Mouse (Mus musculus) neural tube, embryonic 11.5 days (tissue): ENCODE results near the gene Csrp1. TPM values are rescaled to one million over a fixed set of nuclear protein-coding genes. Genes with fewer than 3 reads are reported as not detected.

Experiments used
- ATAC-seq: fragments of 200-750 bp; cut with Nextera tagmentation; 2 replicates; pipeline ENCODE4 v1.8.0; 2017; ENCODE audit warnings: moderate number of reproducible peaks, mild to moderate bottlenecking, moderate TSS enrichment, moderate library complexity; ENCODE audit not compliant: insufficient read depth, low FRiP score, low TSS enrichment
- DNase-seq: peaks from one replicate; pipeline ENCODE4 v3.0.0-alpha.2; 2015; ENCODE audit warnings: low spot score
- H3K27ac ChIP-seq: fragments of 300-500 bp; sonication (generic); 2 replicates; pipeline ENCODE4 v1.5.1; 2014; ENCODE audit warnings: low read depth, mild to moderate bottlenecking, low read length
- H3K27me3 ChIP-seq: fragments of 300-500 bp; sonication (generic); 2 replicates; pipeline ENCODE4 v1.6.1; 2014; ENCODE audit warnings: mild to moderate bottlenecking, low read length, mixed read lengths; ENCODE audit not compliant: control insufficient read depth, insufficient read depth
- H3K36me3 ChIP-seq: fragments of 300-500 bp; sonication (generic); 2 replicates; pipeline ENCODE4 v1.6.1; 2014; ENCODE audit warnings: mild to moderate bottlenecking, low read length, moderate library complexity, mixed read lengths; ENCODE audit not compliant: control insufficient read depth, insufficient read depth
- H3K4me1 ChIP-seq: fragments of 300-500 bp; sonication (generic); 2 replicates; pipeline ENCODE4 v1.6.1; 2014; ENCODE audit warnings: low read length, mixed read lengths; ENCODE audit not compliant: control insufficient read depth, insufficient read depth
- H3K4me2 ChIP-seq: fragments of 300-500 bp; sonication (generic); 2 replicates; pipeline ENCODE4 v1.6.1; 2014; ENCODE audit warnings: low read depth, mild to moderate bottlenecking, moderate library complexity
- H3K4me3 ChIP-seq: fragments of 300-500 bp; sonication (generic); 2 replicates; pipeline ENCODE4 v1.5.1; 2014; ENCODE audit warnings: low read depth, low read length
- H3K9ac ChIP-seq: fragments of 300-500 bp; sonication (generic); 2 replicates; pipeline ENCODE4 v1.6.1; 2014; ENCODE audit warnings: mild to moderate bottlenecking, low read length
- H3K9me3 ChIP-seq: fragments of 300-500 bp; sonication (generic); 2 replicates; pipeline ENCODE4 v1.6.1; 2016; ENCODE audit warnings: low read length; ENCODE audit not compliant: control insufficient read depth
- WGBS: fragments of 180-500 bp; shearing (Covaris S2); extraction: QIAGEN DNeasy Blood & Tissue Kit; methylation state at CpG from one replicate; pipeline ENCODE4 v1.1.7; 2014; 5-methylcytosine and 5-hydroxymethylcytosine counted together
- polyA plus RNA-seq: library from polyadenylated mRNA; unstranded; fragments of >200 nt; fragmentation: Nextera tagmentation; extraction: Ambion mirVana; gene quantifications from 2 replicates; pipeline ENCODE4 v1.2.1, GENCODE M21; 2014

Csrp1 gene
- polyA plus RNA-seq, 1 experiment from 2014 or later = 47.5 TPM

DNA sequence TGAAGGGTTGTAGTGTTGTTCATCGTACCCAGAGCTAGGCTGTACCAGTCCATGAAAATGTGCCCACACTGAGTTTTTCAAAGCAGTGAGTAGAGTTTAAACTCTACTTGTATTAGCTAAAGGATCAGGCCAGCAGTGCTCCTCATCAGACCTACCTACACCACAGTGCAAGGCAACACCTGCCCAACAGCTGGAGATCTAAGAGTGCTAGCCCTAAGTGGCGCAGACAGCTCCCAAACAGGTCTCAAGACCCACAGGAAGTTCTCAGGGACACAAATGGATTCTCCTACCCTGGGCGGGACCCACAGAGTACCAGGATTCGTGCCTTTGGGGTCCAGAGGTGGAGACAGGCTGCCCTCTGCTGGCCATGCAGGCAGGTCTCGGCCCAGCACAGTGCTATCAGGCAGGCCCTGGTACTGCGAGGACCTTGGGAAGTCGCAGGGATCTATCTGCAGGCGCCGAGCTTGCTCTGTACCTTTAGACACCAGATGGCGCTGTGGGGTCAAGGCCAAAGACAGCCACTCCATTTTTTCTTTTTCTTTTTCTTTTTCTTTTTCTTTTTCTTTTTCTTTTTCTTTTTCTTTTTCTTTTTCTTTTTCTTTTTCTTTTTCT is 33.0 kb downstream of the Csrp1 start:
- no peaks in the 10 kb centered on the region for H3K27me3 ChIP-seq
- H3K4me1 ChIP-seq = no peaks in the 10 kb centered on the region
- no peak overlapping the region for H3K4me3 ChIP-seq
- ATAC-seq (peak; percentile 95), DNase-seq (peak; percentile 93)
- 13% methylated on average over 10 of the region's 10 CpGs for WGBS
- no peak overlapping the region for H3K9ac ChIP-seq
- no peak overlapping the region for H3K4me2 ChIP-seq
- no peaks in the 10 kb centered on the region for H3K36me3 ChIP-seq
- no peak overlapping the region for H3K27ac ChIP-seq
- no peaks in the 10 kb centered on the region for H3K9me3 ChIP-seq

- no peaks in the 10 kb centered on the region for H3K9me3 ChIP-seq
- H3K4me2 ChIP-seq = no peak overlapping the region
- H3K9ac ChIP-seq = no peak overlapping the region
- ATAC-seq (no peak), DNase-seq (no peak)
- H3K36me3 ChIP-seq = no peaks in the 10 kb centered on the region
- H3K27ac ChIP-seq = no peak overlapping the region
- no peaks in the 10 kb centered on the region for H3K27me3 ChIP-seq
- WGBS = 75% methylated on average over 9 of the region's 9 CpGs
- no peaks in the 10 kb centered on the region for H3K4me1 ChIP-seq
- no peak overlapping the region for H3K4me3 ChIP-seq
These were observed 35.4 kb downstream of the Csrp1 start for GRCm38 (mm10) chr1:135755287-135755686.

GRCm38 (mm10) chr1:135755913-135756312 is 36.1 kb downstream of the Csrp1 start:
- no peak overlapping the region for H3K27ac ChIP-seq
- H3K27me3 ChIP-seq = no peaks in the 10 kb centered on the region
- no peak for DNase-seq
- H3K4me1 ChIP-seq = no peaks in the 10 kb centered on the region
- 86% methylated on average over 3 of the region's 3 CpGs for WGBS
- H3K9ac ChIP-seq = no peak overlapping the region
- H3K9me3 ChIP-seq = no peaks in the 10 kb centered on the region
- no peak for ATAC-seq
- H3K4me3 ChIP-seq = no peak overlapping the region
- no peak overlapping the region for H3K4me2 ChIP-seq
- no peaks in the 10 kb centered on the region for H3K36me3 ChIP-seq

- H3K4me3 ChIP-seq = no peak overlapping the region
- H3K27ac ChIP-seq = no peak overlapping the region
- DNase-seq (no peak), ATAC-seq (no peak)
- no peaks in the 10 kb centered on the region for H3K36me3 ChIP-seq
- no peaks in the 10 kb centered on the region for H3K27me3 ChIP-seq
- H3K9ac ChIP-seq = no peak overlapping the region
- 76% methylated on average over 8 of the region's 8 CpGs for WGBS
- H3K9me3 ChIP-seq = no peaks in the 10 kb centered on the region
- H3K4me1 ChIP-seq = no peaks in the 10 kb centered on the region
- H3K4me2 ChIP-seq = no peak overlapping the region
These were observed 37.4 kb downstream of the Csrp1 start for GRCm38 (mm10) chr1:135757287-135757686.

DNA sequence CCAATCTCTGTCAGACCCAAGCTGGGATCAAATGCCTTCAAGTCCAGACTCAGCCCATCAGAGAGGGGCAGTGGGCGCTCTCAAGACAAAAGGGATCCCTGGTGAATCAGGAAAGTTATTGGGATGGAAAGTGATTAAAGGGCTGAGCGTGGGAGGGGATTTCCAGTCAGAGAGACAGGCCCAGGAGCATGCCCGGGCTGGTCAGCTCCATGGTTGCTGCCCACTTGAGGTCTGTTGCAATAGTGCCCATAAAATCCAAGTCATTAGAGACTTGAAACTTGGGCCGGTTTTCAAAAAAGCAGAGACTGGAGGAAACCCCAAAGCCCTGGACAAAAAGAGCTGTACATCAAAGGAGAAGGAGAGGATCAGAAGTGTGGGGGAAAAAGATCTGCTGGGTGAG is 39.8 kb downstream of the Csrp1 start:
- ATAC-seq = no peak
- no peaks in the 10 kb centered on the region for H3K9me3 ChIP-seq
- WGBS = 40% methylated on average over 4 of the region's 4 CpGs
- H3K27ac ChIP-seq = no peak overlapping the region
- no peaks in the 10 kb centered on the region for H3K27me3 ChIP-seq
- no peak overlapping the region for H3K4me2 ChIP-seq
- no peaks in the 10 kb centered on the region for H3K36me3 ChIP-seq
- H3K4me3 ChIP-seq = no peak overlapping the region
- H3K4me1 ChIP-seq = no peaks in the 10 kb centered on the region
- DNase-seq = no peak
- H3K9ac ChIP-seq = no peak overlapping the region

DNA sequence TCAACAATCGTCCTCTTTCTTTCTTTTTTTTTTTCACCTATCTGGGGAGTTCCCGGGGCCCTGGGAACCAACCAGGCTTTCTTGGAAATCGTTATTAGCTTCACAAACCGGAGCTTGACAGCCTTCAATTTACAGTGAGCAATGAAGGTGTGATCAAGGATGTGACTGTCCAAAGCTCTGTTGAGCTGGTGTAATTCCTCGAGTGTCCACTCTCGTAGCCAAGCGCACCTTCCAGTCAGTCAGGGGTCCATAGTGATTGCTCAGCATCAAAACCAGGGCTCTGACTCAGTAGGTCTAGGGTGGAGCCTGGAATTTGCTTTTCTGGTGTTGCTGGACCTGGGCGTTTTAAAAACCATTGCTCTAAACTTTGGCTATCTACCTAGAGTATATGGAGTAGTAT is 40.4 kb downstream of the Csrp1 start:
- ATAC-seq (no peak), DNase-seq (no peak)
- no peaks in the 10 kb centered on the region for H3K9me3 ChIP-seq
- H3K4me1 ChIP-seq = no peaks in the 10 kb centered on the region
- no peak overlapping the region for H3K9ac ChIP-seq
- H3K27me3 ChIP-seq = no peaks in the 10 kb centered on the region
- 74% methylated on average over 8 of the region's 8 CpGs for WGBS
- H3K4me2 ChIP-seq = no peak overlapping the region
- H3K4me3 ChIP-seq = no peak overlapping the region
- H3K27ac ChIP-seq = no peak overlapping the region
- no peaks in the 10 kb centered on the region for H3K36me3 ChIP-seq

DNA sequence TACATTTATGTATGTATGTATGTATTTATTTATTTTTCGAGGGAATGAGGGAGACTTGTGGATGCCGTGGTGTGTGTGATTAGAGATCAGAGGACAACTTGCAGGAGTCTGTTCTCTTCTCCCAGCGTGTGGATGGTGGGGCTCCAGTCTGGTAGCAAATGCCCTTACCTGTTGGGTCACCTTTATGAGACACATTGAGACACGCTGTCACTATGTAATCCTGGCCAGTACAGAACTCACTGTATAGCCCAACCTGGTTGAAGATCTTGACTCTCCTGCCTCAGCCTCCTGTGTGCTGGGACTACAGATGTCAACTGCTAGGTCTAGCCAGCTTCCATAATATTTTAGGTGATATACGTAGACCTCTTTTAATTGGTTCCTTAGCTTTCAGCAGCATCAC is 41.9 kb downstream of the Csrp1 start:
- Histone ChIP-seq H3K9me3 (no peaks in the 10 kb centered on the region), H3K27me3 (no peaks in the 10 kb centered on the region), H3K9ac (no peak overlapping the region), H3K4me3 (no peak overlapping the region), H3K4me1 (peaks cover 10% of the 10 kb centered on the region), H3K36me3 (no peaks in the 10 kb centered on the region), H3K27ac (no peak overlapping the region), H3K4me2 (no peak overlapping the region)
- DNase-seq (no peak), ATAC-seq (no peak)
- WGBS = 90% methylated on average over 5 of the region's 5 CpGs

DNA sequence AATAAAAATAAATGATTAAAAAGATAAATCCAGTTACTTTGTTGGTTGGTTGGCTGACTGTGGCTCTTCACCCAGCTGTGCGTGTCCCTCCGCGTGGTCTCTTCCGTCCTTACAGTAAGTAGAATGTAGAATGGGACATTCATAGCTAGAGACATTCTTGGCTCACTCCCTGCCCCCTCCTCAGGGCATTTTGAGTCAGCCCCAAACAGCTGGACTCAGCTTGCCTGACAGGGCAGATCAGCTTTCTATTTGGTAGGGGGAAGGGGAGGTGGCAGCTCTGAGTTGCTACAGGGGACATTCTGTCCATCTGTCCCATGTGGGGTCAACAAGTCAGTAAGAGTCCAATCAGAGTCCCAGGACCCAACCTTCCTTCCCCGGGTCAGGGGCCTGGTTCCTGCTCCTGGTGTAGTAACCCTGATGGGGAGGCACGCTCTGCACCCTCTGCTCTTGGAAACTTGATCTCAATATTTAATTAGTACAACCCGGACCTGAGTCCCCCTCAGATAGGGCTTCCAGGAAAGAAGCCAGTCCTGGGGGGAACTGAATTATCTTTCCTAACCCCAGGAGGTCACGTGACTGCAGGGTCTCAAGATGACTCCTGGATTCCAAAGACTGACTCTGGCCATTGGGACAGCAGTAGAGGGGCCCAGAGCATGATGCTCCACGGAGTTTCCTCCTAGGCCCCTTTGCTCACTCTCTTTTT is 43.8 kb downstream of the Csrp1 start:
- Histone ChIP-seq H3K27me3 (0 out of 2 replicates have a peak, but pooled peaks cover 2% of the 10 kb centered on the region), H3K4me3 (no peak overlapping the region), H3K9ac (no peak overlapping the region), H3K4me2 (no peak overlapping the region), H3K27ac (no peak overlapping the region), H3K9me3 (no peaks in the 10 kb centered on the region), H3K4me1 (peaks cover 16% of the 10 kb centered on the region), H3K36me3 (peaks cover 2% of the 10 kb centered on the region; the same call in 1 of the 2 replicates)
- 70% methylated on average over 9 of the region's 9 CpGs for WGBS
- ATAC-seq (no peak), DNase-seq (no peak)

DNA sequence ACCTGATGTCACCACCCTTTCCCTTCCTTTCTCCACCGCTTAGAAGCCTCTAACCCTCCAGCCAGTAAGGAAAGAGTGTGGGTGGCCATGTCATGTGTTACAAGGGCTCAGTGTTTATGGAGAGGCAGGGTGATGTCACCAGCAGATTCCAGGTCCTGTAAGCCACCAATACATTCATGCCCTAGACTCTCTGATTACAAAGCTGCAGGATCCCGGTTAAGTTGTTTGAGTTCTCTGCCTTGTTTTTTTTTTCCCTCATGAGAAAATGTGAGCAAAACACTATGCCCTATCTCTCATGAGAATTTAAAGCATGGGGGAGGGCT is 44.3 kb downstream of the Csrp1 start:
- 71% methylated on average over 2 of the region's 2 CpGs for WGBS
- no peak for DNase-seq
- peaks cover 16% of the 10 kb centered on the region for H3K4me1 ChIP-seq
- no peaks in the 10 kb centered on the region for H3K9me3 ChIP-seq
- H3K27ac ChIP-seq = no peak overlapping the region
- 0 out of 2 replicates have a peak, but pooled peaks cover 2% of the 10 kb centered on the region for H3K27me3 ChIP-seq
- H3K36me3 ChIP-seq = peaks cover 3% of the 10 kb centered on the region
- ATAC-seq = no peak
- no peak overlapping the region for H3K4me3 ChIP-seq
- no peak overlapping the region for H3K4me2 ChIP-seq
- no peak overlapping the region for H3K9ac ChIP-seq
